Mouse (Mus musculus) hindbrain, embryonic 10.5 days (tissue): Measurements from ENCODE around the gene Ilf3. TPM values are rescaled to one million over a fixed set of nuclear protein-coding genes. Genes with fewer than 3 reads are reported as not detected.
"Not testable (repeated sequence)": the region's sequence is repeated elsewhere in the genome, so short reads cannot be mapped to it uniquely, and the experiment has no call there.

Experiments
- DNase-seq: peaks from one replicate; pipeline ENCODE4 v3.0.0-alpha.2; 2017; ENCODE audit warnings: low spot score
- H3K27ac ChIP-seq: fragments of 300-500 bp; sonication (generic); 2 replicates; pipeline ENCODE4 v1.5.1; 2016; ENCODE audit warnings: mild to moderate bottlenecking, moderate library complexity
- H3K27me3 ChIP-seq: fragments of 300-500 bp; sonication (generic); 2 replicates; pipeline ENCODE4 v1.6.1; 2016; ENCODE audit warnings: mild to moderate bottlenecking; ENCODE audit not compliant: poor library complexity, insufficient read depth, severe bottlenecking
- H3K36me3 ChIP-seq: fragments of 300-500 bp; sonication (generic); 2 replicates; pipeline ENCODE4 v1.6.1; 2016; ENCODE audit warnings: mild to moderate bottlenecking, moderate library complexity
- H3K4me1 ChIP-seq: fragments of 300-500 bp; sonication (generic); replicated peaks from 2 replicates; pipeline ENCODE4 v1.6.1; 2016; ENCODE audit warnings: mild to moderate bottlenecking
- H3K4me3 ChIP-seq: fragments of 300-500 bp; sonication (generic); 2 replicates; pipeline ENCODE4 v1.5.1; 2016; ENCODE audit warnings: mild to moderate bottlenecking, moderate library complexity
- H3K9me3 ChIP-seq: fragments of 300-500 bp; sonication (generic); 2 replicates; pipeline ENCODE4 v1.6.1; 2016; ENCODE audit warnings: mild to moderate bottlenecking, moderate library complexity
- WGBS: fragments of 180-500 bp; shearing (Covaris S2); methylation state at CpG from one replicate; pipeline ENCODE4 v1.1.7; 2016; 5-methylcytosine and 5-hydroxymethylcytosine counted together
- polyA plus RNA-seq: library from polyadenylated mRNA; unstranded; fragments of >200 nt; fragmentation: Nextera tagmentation; extraction: Ambion mirVana; gene quantifications from 2 replicates; pipeline ENCODE4 v1.2.1, GENCODE M21; 2016

Gene Ilf3
- 270 and 300 TPM in 2 replicates for polyA plus RNA-seq

DNA sequence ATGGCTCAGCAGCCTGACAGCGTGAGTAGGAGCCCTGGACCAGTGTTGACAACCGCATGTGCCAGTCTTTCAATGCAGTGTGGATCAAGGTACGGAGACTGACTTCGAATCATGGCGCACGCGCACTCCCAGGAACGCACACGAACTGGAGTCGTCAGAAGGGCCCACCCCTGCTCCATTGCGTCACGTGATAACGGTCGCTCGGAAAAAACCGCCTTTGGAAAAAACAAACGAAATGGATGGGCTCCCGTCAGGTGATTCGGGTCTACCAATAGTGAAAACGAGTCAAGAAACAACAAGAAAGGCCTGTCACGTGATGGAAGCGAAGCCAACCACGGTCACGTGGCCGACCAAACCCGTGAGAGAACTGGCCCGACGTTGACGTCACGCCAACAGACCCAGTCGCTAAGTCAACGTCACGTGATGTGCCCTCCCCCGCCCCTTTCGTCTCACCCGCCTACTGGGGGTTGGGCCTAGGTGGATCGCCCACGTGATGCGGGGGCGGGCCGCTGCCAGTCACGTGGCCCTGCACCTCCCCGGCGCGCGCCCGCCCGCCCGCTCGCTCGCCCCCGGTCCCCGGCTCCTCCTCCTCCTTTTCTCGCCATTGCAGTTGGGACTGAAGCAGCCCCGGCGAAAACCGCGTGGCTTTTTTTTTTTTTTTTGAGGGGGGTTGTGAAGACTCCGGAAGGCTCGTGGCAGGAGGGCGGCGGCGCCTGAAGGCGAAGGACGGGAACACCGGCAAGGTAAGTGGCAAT, at the start of gene Ilf3:
TSS of gene Ilf3 (plus strand) at position 515 of the 755 bp plus-strand sequence.
- H3K27ac ChIP-seq: peak within 1 kb of the TSS; percentile 95
- peaks cover 20% of the 10 kb centered on the region for H3K36me3 ChIP-seq
- peak within 1 kb of the TSS; percentile 67 for H3K4me3 ChIP-seq
- WGBS: under 1% methylated on average over 66 of the region's 66 CpGs
- no peaks in the 10 kb centered on the region for H3K27me3 ChIP-seq
- no peaks in the 10 kb centered on the region for H3K9me3 ChIP-seq
- peaks cover 16% of the 10 kb centered on the region for H3K4me1 ChIP-seq
- peak; percentile 100 for DNase-seq

DNA sequence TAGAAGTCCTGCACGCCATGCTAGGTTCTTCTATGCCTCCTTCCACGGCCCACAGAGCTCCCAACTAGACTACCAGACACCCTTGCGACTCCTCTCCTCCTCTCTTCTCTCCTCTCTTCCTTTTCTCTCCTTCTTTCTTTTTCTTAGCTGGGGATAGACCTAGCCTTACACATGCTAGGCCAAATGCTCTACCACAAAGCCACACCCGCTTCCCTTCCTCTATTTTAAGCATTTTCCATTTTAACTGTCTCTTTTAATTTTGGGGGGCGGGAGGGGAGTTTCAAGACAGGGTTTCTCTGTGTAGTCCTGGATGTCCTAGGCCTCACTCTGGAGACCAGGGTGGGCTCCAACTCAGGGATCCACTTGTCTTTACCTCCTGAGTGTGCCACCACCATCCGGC, 48.9 kb upstream of the Ilf3 start:
- no peaks in the 10 kb centered on the region for H3K36me3 ChIP-seq
- WGBS: 90% methylated on average over 6 of the region's 6 CpGs

DNA sequence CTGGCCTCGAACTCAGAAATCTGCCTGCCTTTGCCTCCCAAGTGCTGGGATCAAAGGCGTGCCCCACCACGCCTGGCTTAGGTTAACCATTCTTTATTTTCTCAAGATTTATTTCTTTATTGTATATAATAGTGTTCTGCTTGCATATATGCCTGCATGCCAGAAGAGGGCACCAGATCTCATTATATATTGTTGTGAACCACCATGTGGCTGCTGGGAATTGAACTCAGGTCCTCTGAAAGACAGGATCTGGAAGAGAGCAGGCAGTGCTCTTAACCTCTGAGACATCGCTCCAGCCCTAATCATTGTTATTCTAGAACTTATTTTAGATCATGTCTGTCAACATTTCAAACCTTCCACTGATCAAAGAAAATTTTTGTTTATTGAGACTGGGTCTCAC, 48.2 kb upstream of the Ilf3 start:
- DNase-seq: no peak
- no peak overlapping the region for H3K4me3 ChIP-seq

More for the DNA sequence above, 48.9 kb upstream of the Ilf3 start:
- no peak overlapping the region for H3K27ac ChIP-seq
- H3K4me1 ChIP-seq: peaks cover 23% of the 10 kb centered on the region
- no peaks in the 10 kb centered on the region for H3K9me3 ChIP-seq
- H3K27me3 ChIP-seq: no peaks in the 10 kb centered on the region
- no peak for DNase-seq
- H3K4me3 ChIP-seq: no peak overlapping the region

DNA sequence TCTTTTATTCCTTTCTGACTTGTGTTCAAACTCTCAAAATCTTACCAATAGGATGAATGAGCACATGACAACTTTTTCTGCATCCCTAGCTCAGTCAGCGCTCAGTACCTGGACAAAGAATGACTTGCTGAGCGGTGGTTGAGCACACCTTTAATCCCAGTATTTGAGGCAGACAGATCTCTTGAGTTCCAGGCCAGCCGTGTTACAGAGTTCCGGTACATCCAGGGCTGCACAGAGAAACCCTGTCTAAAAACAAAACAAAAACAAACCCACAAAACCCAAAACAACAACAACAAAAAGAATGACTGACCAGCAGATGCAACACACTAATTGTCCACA, 47.4 kb upstream of the Ilf3 start:
- no peak for DNase-seq
- Histone ChIP-seq H3K9me3 (no peaks in the 10 kb centered on the region), H3K4me1 (peaks cover 23% of the 10 kb centered on the region), H3K27me3 (no peaks in the 10 kb centered on the region), H3K36me3 (peaks cover 8% of the 10 kb centered on the region; the same call in 1 of the 2 replicates), H3K27ac (peak overlapping the region; percentile 88), H3K4me3 (peak overlapping the region; percentile 87)
- 31% methylated on average over 4 of the region's 4 CpGs for whole genome bisulfite sequencing

More for the DNA sequence above, 48.2 kb upstream of the Ilf3 start:
- H3K9me3 ChIP-seq: no peaks in the 10 kb centered on the region
- peaks cover 23% of the 10 kb centered on the region for H3K4me1 ChIP-seq
- 95% methylated on average over 4 of the region's 4 CpGs for WGBS
- peaks cover 2% of the 10 kb centered on the region; the same call in 1 of the 2 replicates for H3K36me3 ChIP-seq
- no peak overlapping the region for H3K27ac ChIP-seq
- H3K27me3 ChIP-seq: no peaks in the 10 kb centered on the region

DNA sequence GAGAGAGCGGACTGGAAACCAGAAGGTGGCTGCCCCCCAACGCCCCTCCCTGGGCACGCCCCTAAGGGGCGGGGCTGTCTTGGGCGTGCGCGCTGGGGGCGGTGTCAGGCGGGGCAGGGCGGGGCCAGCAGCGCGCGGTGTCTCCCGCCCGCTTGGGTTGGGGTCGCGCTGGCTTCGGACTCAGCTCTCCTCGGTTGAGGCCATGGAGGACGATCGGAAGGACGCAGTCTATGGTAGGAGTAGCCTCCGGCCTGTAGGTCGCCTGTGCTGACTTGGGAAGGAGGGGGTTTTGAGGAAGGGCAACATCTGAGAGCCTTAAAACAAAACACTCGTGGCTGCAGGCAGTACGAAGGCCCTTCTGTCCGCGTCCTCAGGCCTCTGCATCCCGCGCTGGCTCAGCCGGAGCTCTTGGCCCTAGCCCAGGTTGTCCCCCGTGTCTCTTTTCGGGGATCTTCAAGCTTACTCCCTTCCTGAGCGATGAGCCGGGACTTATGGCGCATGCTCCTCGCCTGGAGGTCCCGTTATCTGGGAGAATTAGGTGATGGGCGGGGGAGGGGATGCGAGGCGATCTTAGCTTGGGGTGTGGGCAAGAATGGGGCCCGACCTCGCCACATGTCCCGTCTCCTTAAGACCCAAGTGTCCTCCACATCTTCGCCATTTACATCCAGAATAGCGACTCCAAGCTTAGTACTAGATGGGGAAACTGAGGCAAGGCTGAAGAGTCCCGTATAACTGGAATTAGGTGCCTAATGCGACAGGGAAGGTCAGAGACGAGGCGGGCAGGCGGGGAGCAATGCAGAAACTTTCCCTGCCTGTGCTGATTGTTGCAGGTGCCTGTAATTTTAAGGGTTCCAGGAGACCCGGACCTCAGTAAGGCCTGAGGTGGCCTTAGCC, 46.8 kb upstream of the Ilf3 start, which contains the start of gene Slc44a2:
TSS of gene Slc44a2 (plus strand) at position 80 of the 894 bp plus-strand sequence.
- H3K27me3 ChIP-seq: no peaks in the 10 kb centered on the region
- peak within 1 kb of the TSS; percentile 87 for H3K4me3 ChIP-seq
- DNase-seq: peak; percentile 91
- peaks cover 12% of the 10 kb centered on the region; the same call in 1 of the 2 replicates for H3K36me3 ChIP-seq
- WGBS: under 1% methylated on average over 52 of the region's 52 CpGs
- H3K27ac ChIP-seq: peak within 1 kb of the TSS; percentile 88
- no peaks in the 10 kb centered on the region for H3K9me3 ChIP-seq
- peaks cover 23% of the 10 kb centered on the region for H3K4me1 ChIP-seq

DNA sequence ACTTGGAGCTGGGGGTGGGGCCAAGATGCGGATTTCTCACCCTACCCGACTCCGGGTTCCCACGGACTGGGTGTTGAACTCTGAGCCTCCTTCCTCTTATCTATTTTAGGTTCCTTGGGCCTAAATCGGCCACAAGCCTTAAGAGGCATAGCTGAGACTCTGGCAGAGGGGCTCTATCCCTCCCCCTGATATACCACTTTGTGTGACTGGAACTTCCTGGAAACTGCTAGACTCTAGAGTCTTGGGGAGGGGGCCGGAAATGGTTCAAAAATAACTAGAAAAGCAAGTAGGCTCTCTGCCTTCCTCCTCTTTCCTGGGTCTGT, 46.2 kb upstream of the Ilf3 start:
- Histone ChIP-seq H3K27me3 (no peaks in the 10 kb centered on the region), H3K4me1 (peaks cover 23% of the 10 kb centered on the region), H3K9me3 (no peaks in the 10 kb centered on the region), H3K4me3 (peak overlapping the region; percentile 87), H3K36me3 (peaks cover 15% of the 10 kb centered on the region; the same call in 1 of the 2 replicates), H3K27ac (peak overlapping the region; percentile 88)
- 18% methylated on average over 6 of the region's 6 CpGs for WGBS
- DNase-seq: peak; percentile 31

DNA sequence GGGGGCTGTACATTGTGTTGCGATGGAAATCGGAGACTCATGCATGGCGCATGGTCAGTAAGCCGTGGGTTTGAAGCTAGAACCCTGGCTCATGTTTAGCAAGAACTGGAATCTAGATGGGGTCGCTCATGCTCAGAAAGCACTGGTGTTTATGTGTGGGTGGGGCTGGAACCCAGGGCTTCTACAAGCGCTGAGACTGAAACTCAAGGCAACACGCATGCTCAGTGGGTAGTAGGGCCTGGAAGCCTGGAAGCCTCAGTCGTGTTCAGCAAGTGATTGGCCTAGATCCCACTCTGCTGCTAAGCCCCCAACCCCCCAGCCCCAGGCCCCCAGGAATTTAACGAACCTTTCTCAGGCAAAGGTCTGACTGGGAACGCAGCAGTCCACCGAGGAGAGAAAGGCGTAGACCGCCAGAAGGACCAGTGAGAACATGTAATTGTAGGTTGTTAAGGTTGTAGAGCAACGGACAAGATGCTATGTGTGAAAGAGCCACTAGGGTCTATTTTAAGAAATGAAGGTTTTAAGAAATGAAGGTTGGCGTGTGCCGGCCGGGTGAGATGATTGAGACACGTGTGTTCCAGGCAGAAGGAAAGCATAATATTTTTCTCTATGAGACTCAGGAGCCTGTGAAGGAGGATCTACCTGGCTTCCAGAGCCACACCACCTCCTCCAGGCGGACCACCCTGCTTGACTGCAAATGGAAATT, 45.3 kb upstream of the Ilf3 start:
- Histone ChIP-seq H3K9me3 (no peaks in the 10 kb centered on the region), H3K27me3 (no peaks in the 10 kb centered on the region), H3K4me1 (peaks cover 23% of the 10 kb centered on the region), H3K4me3 (peak overlapping the region; percentile 87), H3K36me3 (peaks cover 17% of the 10 kb centered on the region; the same call in 1 of the 2 replicates), H3K27ac (no peak overlapping the region)
- DNase-seq: no peak
- 90% methylated on average over 19 of the region's 19 CpGs for WGBS

DNA sequence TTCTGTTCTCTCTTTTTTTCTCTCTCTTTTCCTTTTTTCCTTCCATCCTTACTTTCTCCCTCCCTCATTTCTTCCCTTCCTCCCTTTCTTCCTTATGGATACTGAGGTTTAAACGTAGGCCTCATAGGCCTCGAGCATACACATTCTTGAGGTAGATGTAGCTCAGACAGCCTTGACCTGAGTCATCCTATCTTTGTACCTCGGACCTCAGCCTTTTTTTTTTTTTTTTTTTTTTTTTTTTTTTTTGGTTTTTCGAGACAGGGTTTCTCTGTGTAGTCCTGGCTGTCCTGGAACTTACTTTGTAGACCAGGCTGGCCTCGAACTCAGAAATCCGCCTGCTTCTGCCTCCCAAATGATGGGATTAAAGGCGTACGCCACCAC, 44.8 kb upstream of the Ilf3 start:
- H3K4me3 ChIP-seq, H3K9me3 ChIP-seq, H3K27me3 ChIP-seq, H3K27ac ChIP-seq, DNase-seq: not testable (repeated sequence)
- H3K4me1 ChIP-seq: peaks cover 23% of the 10 kb centered on the region
- H3K36me3 ChIP-seq: peaks cover 17% of the 10 kb centered on the region; the same call in 1 of the 2 replicates
- 91% methylated on average over 8 of the region's 8 CpGs for WGBS

DNA sequence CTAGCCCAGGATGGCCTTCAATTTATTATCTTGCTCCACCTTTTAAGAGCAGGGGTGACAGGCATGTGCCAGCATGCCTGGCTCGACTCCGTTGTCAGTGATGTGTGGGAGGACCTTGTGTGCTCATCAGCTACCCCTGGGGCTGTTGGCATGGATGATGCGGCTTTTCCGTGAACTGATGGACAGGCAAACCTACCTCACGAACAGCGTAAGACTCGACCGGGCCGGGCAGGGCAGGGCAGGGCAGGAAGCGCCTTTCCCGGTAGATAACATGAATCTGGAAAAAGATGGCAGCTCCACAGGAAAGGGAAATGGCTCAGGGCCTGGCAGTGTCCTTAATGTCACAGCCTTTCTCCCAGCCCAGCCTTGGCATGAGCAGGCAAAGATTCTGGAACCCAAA, 43.4 kb upstream of the Ilf3 start:
- Histone ChIP-seq H3K27ac (no peak overlapping the region), H3K36me3 (peaks cover 17% of the 10 kb centered on the region; the same call in 1 of the 2 replicates), H3K9me3 (no peaks in the 10 kb centered on the region), H3K4me1 (peaks cover 23% of the 10 kb centered on the region), H3K27me3 (no peaks in the 10 kb centered on the region), H3K4me3 (no peak overlapping the region)
- WGBS: 92% methylated on average over 11 of the region's 11 CpGs
- DNase-seq: no peak

DNA sequence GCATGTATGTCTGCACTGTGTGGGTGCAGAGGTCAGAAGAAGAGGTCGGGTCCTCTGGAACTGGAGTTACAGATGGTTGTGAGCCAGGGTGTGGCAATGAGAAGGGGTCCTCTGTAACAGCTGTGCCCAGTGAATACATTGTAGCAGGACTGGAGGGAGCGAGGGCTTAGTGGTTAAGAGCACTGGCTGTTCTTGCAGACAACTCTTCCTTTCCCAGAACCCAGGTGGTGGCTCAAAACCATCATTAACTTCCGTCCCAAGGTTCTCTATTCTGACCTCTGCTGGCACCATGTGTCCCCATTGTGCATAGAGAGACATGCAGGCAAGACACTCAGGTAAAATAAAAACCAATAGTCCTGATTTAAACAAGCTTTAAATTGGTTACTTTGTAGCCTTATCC, 40.1 kb upstream of the Ilf3 start:
- no peaks in the 10 kb centered on the region for H3K9me3 ChIP-seq
- no peak for DNase-seq
- H3K27ac ChIP-seq: no peak overlapping the region
- H3K4me1 ChIP-seq: peaks cover 17% of the 10 kb centered on the region
- peaks cover 24% of the 10 kb centered on the region; the same call in 1 of the 2 replicates for H3K36me3 ChIP-seq
- no peaks in the 10 kb centered on the region for H3K27me3 ChIP-seq
- WGBS: 74% methylated on average over 3 of the region's 3 CpGs
- no peak overlapping the region for H3K4me3 ChIP-seq

DNA sequence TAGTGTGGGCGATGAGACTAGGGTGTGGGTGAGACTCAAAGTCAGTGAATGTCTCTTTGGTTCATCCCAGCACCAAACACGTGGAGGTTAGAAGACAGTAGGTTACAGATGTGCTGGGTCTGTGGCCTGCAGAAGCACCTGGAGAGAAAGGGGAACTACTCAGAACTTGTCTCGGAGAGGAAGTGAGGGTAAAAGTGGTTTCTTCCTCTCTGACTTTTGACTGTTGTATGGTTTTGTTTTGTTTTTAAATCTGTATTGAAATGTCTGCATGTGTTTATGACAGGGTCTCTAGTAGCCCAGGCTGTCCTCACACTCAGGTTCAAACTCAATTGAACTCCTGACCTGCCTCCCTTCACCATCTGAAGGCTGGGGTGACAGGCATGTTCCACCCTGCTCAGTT, 39.6 kb upstream of the Ilf3 start:
- 76% methylated on average over 3 of the region's 3 CpGs for WGBS
- no peaks in the 10 kb centered on the region for H3K27me3 ChIP-seq
- no peak for DNase-seq

DNA sequence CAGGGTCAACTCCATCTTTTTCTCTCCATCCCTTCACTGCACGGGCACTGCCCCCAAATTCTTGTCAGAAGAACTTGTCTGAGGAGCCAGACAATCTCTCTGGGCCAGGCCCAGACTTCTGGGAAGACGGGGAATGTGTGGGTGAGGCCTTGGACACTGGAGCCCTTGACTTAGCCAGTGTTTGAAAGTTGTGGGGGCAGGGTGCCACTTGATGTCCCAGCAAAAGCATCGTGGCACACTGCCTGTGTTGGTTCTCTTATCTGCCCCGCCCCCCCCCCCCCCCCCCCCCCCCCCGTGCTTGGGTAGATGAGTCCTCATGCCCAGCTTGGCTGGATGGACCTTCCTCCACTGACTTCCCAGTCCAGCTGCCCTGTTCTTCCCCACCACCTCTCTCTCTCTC, 38.6 kb upstream of the Ilf3 start:
- Histone ChIP-seq H3K27me3 (no peaks in the 10 kb centered on the region), H3K27ac (no peak overlapping the region), H3K4me3 (no peak overlapping the region), H3K4me1 (peaks cover 23% of the 10 kb centered on the region), H3K36me3 (peaks cover 24% of the 10 kb centered on the region; the same call in 1 of the 2 replicates), H3K9me3 (no peaks in the 10 kb centered on the region)
- no peak for DNase-seq
- 77% methylated on average over 3 of the region's 5 CpGs for WGBS

More for the DNA sequence above, 39.6 kb upstream of the Ilf3 start:
- Histone ChIP-seq H3K36me3 (peaks cover 24% of the 10 kb centered on the region; the same call in 1 of the 2 replicates), H3K27ac (no peak overlapping the region), H3K4me3 (no peak overlapping the region), H3K9me3 (no peaks in the 10 kb centered on the region), H3K4me1 (peaks cover 22% of the 10 kb centered on the region)
